Mouse (Mus musculus) cortical plate, adult 2 months (tissue): ENCODE measurements at regions not wholly inside any gene's neighbourhood (a gene's known extent, or its start where the extent isn't known, plus 50 kb on each side); places are given as distances from the start of the nearest gene placed in this dataset.

Experiments
- CTCF ChIP-seq: fragments of 200-500 bp; IDR thresholded peaks from 2 replicates; pipeline ENCODE4 v1.5.1; 2011; ENCODE audit warnings: mild to moderate bottlenecking, control low read depth, low read length; ENCODE audit not compliant: insufficient read depth; ENCODE audit errors: extremely low read depth
- POLR2A ChIP-seq: fragments of 200-500 bp; IDR thresholded peaks from 2 replicates; pipeline ENCODE4 v1.6.1; 2011; ENCODE audit warnings: mild to moderate bottlenecking, low read length, control low read depth; ENCODE audit not compliant: insufficient read depth; ENCODE audit errors: extremely low read depth

DNA sequence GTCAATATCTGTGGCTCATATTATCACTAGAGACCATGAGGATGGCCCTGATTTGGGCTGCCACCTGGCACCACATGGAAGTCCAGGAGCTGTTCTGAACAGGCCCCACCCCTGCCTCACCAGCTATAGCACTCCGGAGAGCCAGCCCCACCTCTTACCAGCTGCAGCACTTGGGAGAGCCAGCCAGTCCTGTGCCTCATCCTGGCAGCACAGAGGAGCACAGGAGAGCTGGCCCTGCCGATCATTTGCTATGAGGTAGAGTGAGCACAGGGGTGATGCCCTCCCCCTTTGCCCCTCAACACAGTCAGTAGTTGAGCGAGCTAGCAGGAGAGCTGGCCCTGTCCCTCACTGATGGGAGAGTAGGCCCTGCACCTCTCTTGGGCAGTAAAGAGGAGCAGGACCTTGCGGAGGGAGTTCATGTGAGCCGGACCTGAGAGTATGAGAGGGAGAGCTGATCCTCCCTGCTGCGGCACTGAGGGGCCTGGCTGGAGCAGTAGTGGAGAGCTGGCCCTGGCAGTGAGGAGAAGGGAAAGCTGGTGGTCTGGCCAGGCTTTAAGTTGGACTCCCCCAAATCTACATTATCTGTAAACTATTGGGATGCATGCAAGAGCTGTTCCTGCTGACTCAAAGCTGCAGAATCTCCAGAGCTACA is 63.3 kb upstream of the Etv6 start:
- no peak for TF ChIP-seq CTCF
- no peak for TF ChIP-seq POLR2A
